Mouse (Mus musculus) adrenal gland, adult 8-10 months (tissue): ENCODE results near the gene A2ml1. TPM values are rescaled to one million over a fixed set of nuclear protein-coding genes. Genes with fewer than 3 reads are reported as not detected.

Source experiments
- total RNA-seq, 4 experiments: library from RNA; stranded (reverse); gene quantifications; 2 replicates each; pipeline ENCODE4 v1.2.4; 2022

A2ml1 gene
- total RNA-seq, 4 experiments from 2014 or later = not detected

Other genes with a start within 250 kb of the A2ml1 start
- gene Tulp3, start 225.8 kb downstream of the A2ml1 start, total RNA-seq = 10 to 100 TPM; 36.4 to 54.3 (median 42.7) TPM
- gene Rhno1, start 218.7 kb downstream of the A2ml1 start, total RNA-seq = 10 to 100 TPM; 16.5 to 21.4 (median 16.9) TPM
- gene Foxm1, start 218.6 kb downstream of the A2ml1 start, total RNA-seq = 1 to 10 TPM; 1.7 to 4.1 (median 3.3) TPM
- gene Tex52, start 206.2 kb downstream of the A2ml1 start, total RNA-seq = not detected
- not detected for gene Gm44596, start 206.1 kb downstream of the A2ml1 start, total RNA-seq
- gene Nrip2, start 182.3 kb downstream of the A2ml1 start, total RNA-seq = 1 to 10 TPM; 2.5 to 3.0 (median 2.8) TPM
- 10 to 100 TPM; 27.1 to 38.6 (median 34.9) TPM for gene Itfg2, start 156.7 kb downstream of the A2ml1 start, total RNA-seq
- 100 to 1,000 TPM; 186 to 394 (median 267) TPM for gene Fkbp4, start 142.9 kb downstream of the A2ml1 start, total RNA-seq
- gene Pzp, start 54.9 kb downstream of the A2ml1 start, total RNA-seq = 1 to 10 TPM in 1 of 4 experiments, under 1 TPM in 2, not detected in 1; 0.14 to 1.8 (median 0.73) TPM
- gene Klrb1a, start 41.9 kb upstream of the A2ml1 start, total RNA-seq = not detected
- gene Clec2h, start 80.8 kb upstream of the A2ml1 start, total RNA-seq = 1 to 10 TPM in 3 of 4 experiments, under 1 TPM in 1; 0.67 to 3.1 (median 2.1) TPM
- not detected for gene Klrb1, start 141.5 kb upstream of the A2ml1 start, total RNA-seq
- 1 to 10 TPM in 1 of 4 experiments, under 1 TPM in 3; 0.22 to 1.0 (median 0.56) TPM for gene Klrb1c, start 207.6 kb upstream of the A2ml1 start, total RNA-seq
- gene Gm44511, start 244.7 kb upstream of the A2ml1 start, total RNA-seq = under 1 TPM in 1 of 4 experiments, not detected in 3; 0.54 TPM
- under 1 TPM in 2 of 4 experiments, not detected in 2; 0.17 to 0.31 TPM for gene Klrb1b, start 244.7 kb upstream of the A2ml1 start, total RNA-seq